Mouse (Mus musculus): ENCODE measurements around the gene Wnt5b.

DNA sequence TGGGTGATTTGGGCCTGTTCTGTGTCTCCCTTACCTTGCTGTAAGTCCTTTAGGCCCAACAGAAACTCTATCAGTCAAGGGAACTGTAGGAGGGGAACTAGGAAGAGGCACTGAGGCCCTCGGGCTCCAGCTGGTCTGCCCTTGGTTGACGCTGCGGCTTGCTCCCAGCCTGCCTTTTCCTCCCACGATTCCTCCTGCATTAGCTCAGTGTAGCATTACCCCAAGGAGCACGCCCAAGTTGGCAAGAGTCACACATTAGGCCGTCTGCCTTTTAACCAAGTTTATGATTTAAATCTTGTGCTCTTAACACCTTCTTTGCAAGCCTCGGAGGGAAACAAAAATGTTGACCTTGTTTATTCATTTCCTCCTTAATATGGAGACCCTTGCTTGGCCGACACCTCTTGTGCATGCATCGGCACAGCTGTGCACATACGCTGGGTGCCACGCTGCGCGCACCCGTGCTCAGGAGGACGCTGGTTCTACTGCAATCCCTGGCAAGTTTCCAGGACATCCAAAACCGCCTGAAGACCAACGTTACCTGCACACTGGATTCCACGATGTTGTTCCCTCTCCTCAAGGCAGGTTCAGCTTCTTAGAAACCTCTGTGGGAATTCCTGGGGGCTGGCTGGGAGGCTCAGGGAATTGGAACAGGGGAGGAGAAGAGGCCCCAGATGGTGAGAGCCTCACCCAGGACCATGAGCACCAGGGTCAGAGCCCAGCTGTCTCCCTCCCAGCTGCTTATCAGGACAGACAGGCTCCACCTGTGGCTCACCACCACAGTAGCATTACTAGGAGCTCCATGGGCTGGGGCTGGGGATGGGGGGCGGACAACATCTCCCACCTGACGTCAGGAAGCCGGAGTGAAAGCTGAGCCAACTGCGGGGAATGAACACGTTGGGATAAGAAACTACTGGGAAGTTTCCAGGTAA, 21.6 kb upstream of the Wnt5b start:
- no peak for TF ChIP-seq GATA1 (IDR thresholded peaks at IDR 0.05; ENCODE audit: borderline replicate concordance, low read length)
- TF ChIP-seq GATA2 (IDR thresholded peaks at IDR 0.05; ENCODE audit: borderline replicate concordance, low read depth, low read length) = no peak

Data from G1E (cell line).